Mouse (Mus musculus): Measurements from ENCODE around the gene Hspb2. TPM values are rescaled to one million over a fixed set of nuclear protein-coding genes. Genes with fewer than 3 reads are reported as not detected.

Gene Hspb2
- total and polyA plus RNA-seq, 3 experiments = not detected

GRCm38 (mm10) chr9:50738914-50739870, 13.0 kb downstream of the Hspb2 start, which contains the start of gene Dixdc1:
TSS of gene Dixdc1 (minus strand) at chr9:50739517.
- no peak for TF ChIP-seq USF1 (IDR thresholded peaks at IDR 0.05; ENCODE audit: low read depth, low read length)
- no peak for TF ChIP-seq UBTF (IDR thresholded peaks at IDR 0.05; ENCODE audit: borderline replicate concordance, insufficient read depth, low read depth, low read length)
- no peak for TF ChIP-seq MEF2A (IDR thresholded peaks at IDR 0.05; ENCODE audit: extremely low read depth, insufficient replicate concordance, low read depth, low read length, poor library complexity, severe bottlenecking)
- TF ChIP-seq MAZ (IDR thresholded peaks at IDR 0.05; ENCODE audit: low read depth, low read length) = no peak
- TF ChIP-seq MAFK (IDR thresholded peaks at IDR 0.05; ENCODE audit: borderline replicate concordance, low read depth, low read length) = no peak
- TF ChIP-seq E2F4 (IDR thresholded peaks at IDR 0.05; ENCODE audit: borderline replicate concordance, low read depth, low read length) = no peak
- peaks cover 3 to 6% of the 10 kb centered on the region in 2 experiments; a peak in 3 of 4 replicates for H3K27me3 ChIP-seq (ENCODE audit: control insufficient read depth in 1 of 2, insufficient read depth in 2 of 2, low read length in 2 of 2)
- no peaks in the 10 kb centered on the region for H3K79me2 ChIP-seq (ENCODE audit: control insufficient read depth, insufficient read depth, low read length, poor library complexity)
- no peak within 1 kb of the TSS for H3K27ac ChIP-seq (ENCODE audit: control insufficient read depth, low read depth, low read length)
- H3K4me1 ChIP-seq (ENCODE audit: control insufficient read depth in 1 of 2, insufficient read depth in 2 of 2, low read length in 2 of 2) = peaks cover 0 to 3% of the 10 kb centered on the region in 2 experiments; a peak in 1 of 4 replicates
- no peak within 1 kb of the TSS for H3K9ac ChIP-seq (ENCODE audit: control insufficient read depth, low read depth, low read length, poor library complexity, severe bottlenecking)
- H3K9me3 ChIP-seq (replicated peaks; ENCODE audit: insufficient read depth, low read length) = no peaks in the 10 kb centered on the region
- DNase-seq (ENCODE audit: low read depth, low spot score) = peak; percentile 85
- no peaks in the 10 kb centered on the region for H3K36me3 ChIP-seq (ENCODE audit: control insufficient read depth in 1 of 2, insufficient read depth in 2 of 2, low read length in 2 of 2)
- peak within 1 kb of the TSS in 1 of 2 experiments; percentile 24; a peak in 2 of 4 replicates for H3K4me3 ChIP-seq (ENCODE audit: control insufficient read depth in 1 of 2, insufficient read depth in 1 of 2, low read depth in 2 of 2, low read length in 2 of 2)

GRCm38 (mm10) chr9:50734989-50735388, 17.2 kb downstream of the Hspb2 start:
- Histone ChIP-seq H3K4me3 (ENCODE audit: control insufficient read depth in 1 of 2, insufficient read depth in 1 of 2, low read depth in 2 of 2, low read length in 2 of 2) (no peak overlapping the region), H3K79me2 (ENCODE audit: control insufficient read depth, insufficient read depth, low read length, poor library complexity) (no peaks in the 10 kb centered on the region), H3K27ac (ENCODE audit: control insufficient read depth, low read depth, low read length) (no peak overlapping the region), H3K9me3 (replicated peaks; ENCODE audit: insufficient read depth, low read length) (no peaks in the 10 kb centered on the region), H3K36me3 (ENCODE audit: control insufficient read depth in 1 of 2, insufficient read depth in 2 of 2, low read length in 2 of 2) (no peaks in the 10 kb centered on the region), H3K4me1 (ENCODE audit: control insufficient read depth in 1 of 2, insufficient read depth in 2 of 2, low read length in 2 of 2) (no peaks in the 10 kb centered on the region), H3K9ac (ENCODE audit: control insufficient read depth, low read depth, low read length, poor library complexity, severe bottlenecking) (no peak overlapping the region), H3K27me3 (ENCODE audit: control insufficient read depth in 1 of 2, insufficient read depth in 2 of 2, low read length in 2 of 2) (peaks cover 0 to 8% of the 10 kb centered on the region in 2 experiments; a peak in 3 of 4 replicates)
- DNase-seq (ENCODE audit: low read depth, low spot score) = peak; percentile 67
- TF ChIP-seq BHLHE40 (IDR thresholded peaks at IDR 0.05; ENCODE audit: borderline replicate concordance, low read depth, low read length) (no peak), ELF1 (IDR thresholded peaks at IDR 0.05; ENCODE audit: low read depth, low read length) (no peak), ZMIZ1 (IDR thresholded peaks at IDR 0.05; ENCODE audit: low read depth, low read length) (no peak), TBP (IDR thresholded peaks at IDR 0.05; ENCODE audit: low read depth, low read length) (no peak), CTCF (IDR thresholded peaks at IDR 0.05 in 2 of 3, conservative IDR thresholded peaks at IDR 0.05 in 1 of 3; ENCODE audit: control insufficient read depth in 1 of 3, insufficient read depth in 1 of 3, low read depth in 2 of 3, low read length in 3 of 3, poor library complexity in 1 of 3, severe bottlenecking in 1 of 3) (peak; percentile 67 to 80 (median 73)), RAD21 (IDR thresholded peaks at IDR 0.05; ENCODE audit: low read depth, low read length) (peak; percentile 33), MXI1 (IDR thresholded peaks at IDR 0.05; ENCODE audit: low read depth, low read length) (no peak), NELFE (IDR thresholded peaks at IDR 0.05; ENCODE audit: low read depth, low read length) (no peak), HCFC1 (IDR thresholded peaks at IDR 0.05; ENCODE audit: low read depth, low read length) (no peak), ZC3H11A (IDR thresholded peaks at IDR 0.05; ENCODE audit: low read depth, low read length) (no peak), ZNF384 (IDR thresholded peaks at IDR 0.05; ENCODE audit: low read depth, low read length) (peak; percentile 61), SMC3 (IDR thresholded peaks at IDR 0.05; ENCODE audit: low read depth, low read length) (peak; percentile 64), GATA1 (IDR thresholded peaks at IDR 0.05; ENCODE audit: low read depth, low read length) (no peak), MYB (IDR thresholded peaks at IDR 0.05; ENCODE audit: low read depth, low read length) (no peak), EP300 (IDR thresholded peaks at IDR 0.05; ENCODE audit: low read depth in 1 of 2, low read length in 2 of 2) (no peak), MAX (IDR thresholded peaks at IDR 0.05; ENCODE audit: low read length) (no peak), GABPA (IDR thresholded peaks at IDR 0.05; ENCODE audit: low read depth, low read length) (no peak), MAZ (IDR thresholded peaks at IDR 0.05; ENCODE audit: low read depth, low read length) (no peak), USF2 (IDR thresholded peaks at IDR 0.05; ENCODE audit: borderline replicate concordance in 1 of 2, insufficient read depth in 1 of 2, low read depth in 1 of 2, low read length in 2 of 2) (no peak), ETS1 (IDR thresholded peaks at IDR 0.05; ENCODE audit: low read depth, low read length) (no peak), JUND (IDR thresholded peaks at IDR 0.05; ENCODE audit: low read depth, low read length) (no peak), TCF12 (IDR thresholded peaks at IDR 0.05; ENCODE audit: low read depth, low read length) (no peak), MYC (IDR thresholded peaks at IDR 0.05; ENCODE audit: low read depth, low read length) (no peak), TAL1 (IDR thresholded peaks at IDR 0.05; ENCODE audit: low read length) (no peak)

All from MEL (cell line).